Mouse (Mus musculus): ENCODE measurements around the gene Yes1. TPM values are rescaled to one million over a fixed set of nuclear protein-coding genes. Genes with fewer than 3 reads are reported as not detected.

The Yes1 gene
- 22.9 and 23.9 TPM in 2 replicates for polyA plus RNA-seq (2015; fragmentation: Nextera tagmentation; extraction: Ambion mirVana)

DNA sequence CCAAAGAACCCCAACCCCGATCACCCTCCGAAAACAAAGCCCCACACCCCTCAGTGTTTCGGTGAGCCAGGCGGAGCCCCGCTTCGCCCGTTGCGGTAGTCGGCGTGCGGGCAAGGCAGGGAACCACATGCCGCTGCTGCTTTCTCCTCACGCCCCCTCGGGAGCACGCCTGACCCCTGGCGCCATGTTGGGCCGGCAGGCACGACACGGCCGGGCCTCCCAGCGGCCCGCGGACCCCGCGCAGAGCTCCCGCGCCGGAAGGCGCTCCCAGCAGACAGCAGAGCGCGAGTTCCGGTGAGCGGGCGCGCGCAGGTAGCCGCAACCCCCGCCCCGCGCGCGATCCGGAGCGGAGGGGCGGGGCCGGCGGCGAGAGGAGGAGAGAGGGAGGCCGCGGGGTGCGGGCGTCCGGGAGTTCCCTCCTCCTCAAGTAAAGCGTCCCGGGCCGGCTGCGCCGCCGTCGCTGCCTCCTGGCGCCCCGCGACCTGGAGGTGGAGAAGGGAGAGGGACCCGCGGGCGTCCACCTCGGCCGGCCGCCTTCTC, at the start of gene Yes1:
Yes1 (plus strand) TSS at position 371 of the 540 bp plus-strand sequence.
- under 1% methylated on average over 67 of the region's 69 CpGs for WGBS
- H3K9ac ChIP-seq (ENCODE audit: low read length): peak within 1 kb of the TSS; percentile 96
- no peaks in the 10 kb centered on the region for H3K36me3 ChIP-seq (ENCODE audit: control insufficient read depth, insufficient read depth)
- H3K4me2 ChIP-seq (ENCODE audit: low read depth, low read length): peak within 1 kb of the TSS; percentile 84
- no peaks in the 10 kb centered on the region for H3K27me3 ChIP-seq (ENCODE audit: control insufficient read depth, insufficient read depth, low read length)
- H3K4me3 ChIP-seq (ENCODE audit: low read length): peak within 1 kb of the TSS; percentile 99
- peak; percentile 92 for ATAC-seq (replicated peaks; ENCODE audit: extremely low read depth, insufficient read depth, low FRiP score)
- peak within 1 kb of the TSS; percentile 95 for H3K27ac ChIP-seq (ENCODE audit: low read length)
- H3K4me1 ChIP-seq (ENCODE audit: control insufficient read depth, insufficient read depth, low read length): peaks cover 21% of the 10 kb centered on the region
- no peaks in the 10 kb centered on the region for H3K9me3 ChIP-seq (replicated peaks; ENCODE audit: control insufficient read depth, low read length)

GRCm38 (mm10) chr5:32564697-32565096, 46.3 kb upstream of the Yes1 start:
- Histone ChIP-seq H3K27me3 (ENCODE audit: control insufficient read depth, insufficient read depth, low read length) (no peaks in the 10 kb centered on the region), H3K9ac (ENCODE audit: low read length) (no peak overlapping the region), H3K27ac (ENCODE audit: low read length) (no peak overlapping the region), H3K4me3 (ENCODE audit: low read length) (no peak overlapping the region), H3K9me3 (replicated peaks; ENCODE audit: control insufficient read depth, low read length) (no peaks in the 10 kb centered on the region), H3K4me1 (ENCODE audit: control insufficient read depth, insufficient read depth, low read length) (no peaks in the 10 kb centered on the region), H3K4me2 (ENCODE audit: low read depth, low read length) (no peak overlapping the region), H3K36me3 (ENCODE audit: control insufficient read depth, insufficient read depth) (no peaks in the 10 kb centered on the region)
- no peak for ATAC-seq (replicated peaks; ENCODE audit: extremely low read depth, insufficient read depth, low FRiP score)
- WGBS: 9% methylated on average over 1 of the region's 1 CpGs

- no peak for ATAC-seq (replicated peaks; ENCODE audit: extremely low read depth, insufficient read depth, low FRiP score)
- Histone ChIP-seq H3K9me3 (replicated peaks; ENCODE audit: control insufficient read depth, low read length) (no peaks in the 10 kb centered on the region), H3K4me1 (ENCODE audit: control insufficient read depth, insufficient read depth, low read length) (no peaks in the 10 kb centered on the region), H3K27me3 (ENCODE audit: control insufficient read depth, insufficient read depth, low read length) (no peaks in the 10 kb centered on the region), H3K36me3 (ENCODE audit: control insufficient read depth, insufficient read depth) (no peaks in the 10 kb centered on the region), H3K27ac (ENCODE audit: low read length) (no peak overlapping the region), H3K4me3 (ENCODE audit: low read length) (no peak overlapping the region), H3K4me2 (ENCODE audit: low read depth, low read length) (no peak overlapping the region), H3K9ac (ENCODE audit: low read length) (no peak overlapping the region)
- 71% methylated on average over 5 of the region's 5 CpGs for WGBS
These were observed 39.2 kb upstream of the Yes1 start for GRCm38 (mm10) chr5:32571802-32572201.

GRCm38 (mm10) chr5:32588136-32588535, 22.8 kb upstream of the Yes1 start:
- Histone ChIP-seq H3K27me3 (ENCODE audit: control insufficient read depth, insufficient read depth, low read length) (no peaks in the 10 kb centered on the region), H3K27ac (ENCODE audit: low read length) (no peak overlapping the region), H3K4me1 (ENCODE audit: control insufficient read depth, insufficient read depth, low read length) (no peaks in the 10 kb centered on the region), H3K4me2 (ENCODE audit: low read depth, low read length) (no peak overlapping the region), H3K4me3 (ENCODE audit: low read length) (no peak overlapping the region), H3K9me3 (replicated peaks; ENCODE audit: control insufficient read depth, low read length) (no peaks in the 10 kb centered on the region; the same call in 1 of the 2 replicates), H3K36me3 (ENCODE audit: control insufficient read depth, insufficient read depth) (no peaks in the 10 kb centered on the region), H3K9ac (ENCODE audit: low read length) (no peak overlapping the region)
- no peak for ATAC-seq (replicated peaks; ENCODE audit: extremely low read depth, insufficient read depth, low FRiP score)
- 11% methylated on average over 5 of the region's 5 CpGs for WGBS

DNA sequence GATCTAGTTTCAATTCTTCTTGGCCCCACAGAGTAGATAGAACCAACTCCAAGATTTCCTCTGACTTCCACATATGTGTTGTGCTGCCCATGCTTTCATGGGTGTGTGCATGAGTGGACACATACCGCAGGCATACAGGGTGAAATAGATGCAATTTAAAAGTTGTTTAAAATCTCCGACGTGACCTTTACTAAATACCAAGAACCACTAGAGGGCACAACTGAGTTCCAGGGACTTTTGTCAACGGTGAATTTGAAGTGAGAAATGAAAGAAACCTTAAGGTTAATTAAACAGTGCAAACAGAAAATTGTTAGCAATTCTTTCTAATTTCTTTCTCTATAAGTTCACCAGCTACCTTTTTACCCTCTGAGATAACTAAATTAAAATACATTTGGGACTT, 17.2 kb upstream of the Yes1 start:
- H3K9me3 ChIP-seq (replicated peaks; ENCODE audit: control insufficient read depth, low read length): no peaks in the 10 kb centered on the region
- no peaks in the 10 kb centered on the region for H3K27me3 ChIP-seq (ENCODE audit: control insufficient read depth, insufficient read depth, low read length)
- no peak overlapping the region for H3K4me2 ChIP-seq (ENCODE audit: low read depth, low read length)
- H3K4me1 ChIP-seq (ENCODE audit: control insufficient read depth, insufficient read depth, low read length): no peaks in the 10 kb centered on the region
- no peak overlapping the region for H3K9ac ChIP-seq (ENCODE audit: low read length)
- no peak for ATAC-seq (replicated peaks; ENCODE audit: extremely low read depth, insufficient read depth, low FRiP score)
- H3K4me3 ChIP-seq (ENCODE audit: low read length): no peak overlapping the region
- no peak overlapping the region; the same call in 1 of the 2 replicates for H3K27ac ChIP-seq (ENCODE audit: low read length)
- 17% methylated on average over 4 of the region's 4 CpGs for WGBS
- no peaks in the 10 kb centered on the region for H3K36me3 ChIP-seq (ENCODE audit: control insufficient read depth, insufficient read depth)

- Histone ChIP-seq H3K4me3 (ENCODE audit: low read length) (no peak overlapping the region), H3K4me1 (ENCODE audit: control insufficient read depth, insufficient read depth, low read length) (no peaks in the 10 kb centered on the region), H3K27ac (ENCODE audit: low read length) (peak overlapping the region; percentile 51; the same call in 1 of the 2 replicates), H3K27me3 (ENCODE audit: control insufficient read depth, insufficient read depth, low read length) (no peaks in the 10 kb centered on the region), H3K4me2 (ENCODE audit: low read depth, low read length) (no peak overlapping the region), H3K9me3 (replicated peaks; ENCODE audit: control insufficient read depth, low read length) (no peaks in the 10 kb centered on the region), H3K9ac (ENCODE audit: low read length) (no peak overlapping the region), H3K36me3 (ENCODE audit: control insufficient read depth, insufficient read depth) (no peaks in the 10 kb centered on the region)
- 50% methylated on average over 5 of the region's 5 CpGs for WGBS
- peak; percentile 69 for ATAC-seq (replicated peaks; ENCODE audit: extremely low read depth, insufficient read depth, low FRiP score)
These were observed 16.6 kb upstream of the Yes1 start for GRCm38 (mm10) chr5:32594358-32594757.

- Histone ChIP-seq H3K4me1 (ENCODE audit: control insufficient read depth, insufficient read depth, low read length) (peaks cover 6% of the 10 kb centered on the region), H3K4me3 (ENCODE audit: low read length) (no peak overlapping the region), H3K27ac (ENCODE audit: low read length) (no peak overlapping the region), H3K36me3 (ENCODE audit: control insufficient read depth, insufficient read depth) (no peaks in the 10 kb centered on the region), H3K9me3 (replicated peaks; ENCODE audit: control insufficient read depth, low read length) (no peaks in the 10 kb centered on the region), H3K27me3 (ENCODE audit: control insufficient read depth, insufficient read depth, low read length) (no peaks in the 10 kb centered on the region), H3K4me2 (ENCODE audit: low read depth, low read length) (no peak overlapping the region), H3K9ac (ENCODE audit: low read length) (no peak overlapping the region)
- WGBS: 72% methylated on average over 1 of the region's 1 CpGs
- no peak for ATAC-seq (replicated peaks; ENCODE audit: extremely low read depth, insufficient read depth, low FRiP score)
These were observed 5.1 kb upstream of the Yes1 start for GRCm38 (mm10) chr5:32605911-32606310.

GRCm38 (mm10) chr5:32607776-32608355, 3.1 kb upstream of the Yes1 start:
- H3K36me3 ChIP-seq (ENCODE audit: control insufficient read depth, insufficient read depth): no peaks in the 10 kb centered on the region
- peaks cover 8% of the 10 kb centered on the region for H3K4me1 ChIP-seq (ENCODE audit: control insufficient read depth, insufficient read depth, low read length)
- H3K4me2 ChIP-seq (ENCODE audit: low read depth, low read length): 0 out of 2 replicates have a peak overlapping the region, but pooled peaks have one; percentile 14
- no peak overlapping the region for H3K4me3 ChIP-seq (ENCODE audit: low read length)
- WGBS: 13% methylated on average over 2 of the region's 2 CpGs
- no peak overlapping the region for H3K9ac ChIP-seq (ENCODE audit: low read length)
- peak overlapping the region; percentile 57 for H3K27ac ChIP-seq (ENCODE audit: low read length)
- no peaks in the 10 kb centered on the region for H3K27me3 ChIP-seq (ENCODE audit: control insufficient read depth, insufficient read depth, low read length)
- ATAC-seq (replicated peaks; ENCODE audit: extremely low read depth, insufficient read depth, low FRiP score): no peak
- H3K9me3 ChIP-seq (replicated peaks; ENCODE audit: control insufficient read depth, low read length): no peaks in the 10 kb centered on the region

DNA sequence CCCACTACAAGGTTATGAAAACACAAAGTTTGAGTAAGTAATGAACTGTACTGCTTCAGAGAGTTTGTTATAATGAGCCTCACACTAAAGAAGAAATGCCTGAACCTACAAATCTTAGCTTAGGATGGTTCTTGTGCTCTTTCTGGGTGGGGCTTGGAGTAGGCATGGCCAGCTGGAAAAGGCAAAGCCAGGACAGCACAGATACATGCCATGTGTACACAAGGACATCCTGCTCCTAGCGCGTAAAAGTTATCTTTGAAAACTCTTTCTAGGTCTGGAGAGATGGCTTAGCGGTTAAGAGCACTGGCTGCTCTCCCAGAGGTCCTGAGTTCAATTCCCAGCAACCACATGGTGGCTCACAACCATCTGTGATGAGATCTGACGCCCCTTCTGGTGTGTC, 2.5 kb upstream of the Yes1 start:
- Histone ChIP-seq H3K9me3 (replicated peaks; ENCODE audit: control insufficient read depth, low read length) (no peaks in the 10 kb centered on the region), H3K27ac (ENCODE audit: low read length) (peak overlapping the region; percentile 57), H3K4me3 (ENCODE audit: low read length) (no peak overlapping the region), H3K4me1 (ENCODE audit: control insufficient read depth, insufficient read depth, low read length) (peaks cover 8% of the 10 kb centered on the region), H3K27me3 (ENCODE audit: control insufficient read depth, insufficient read depth, low read length) (no peaks in the 10 kb centered on the region), H3K4me2 (ENCODE audit: low read depth, low read length) (no peak overlapping the region), H3K36me3 (ENCODE audit: control insufficient read depth, insufficient read depth) (no peaks in the 10 kb centered on the region), H3K9ac (ENCODE audit: low read length) (no peak overlapping the region)
- ATAC-seq (replicated peaks; ENCODE audit: extremely low read depth, insufficient read depth, low FRiP score): no peak
- WGBS: 73% methylated on average over 4 of the region's 4 CpGs

Data from heart, embryonic 16.5 days (tissue).